Mouse (Mus musculus) T-helper 17 cell (primary cell): ENCODE measurements around the gene Flad1.

Experiments
- in situ Hi-C, 2 experiments: fragments of 300-600 bp; cut with MboI, MseI; formaldehyde crosslinking; loops; 1 replicate in 1 of 2; 2 replicates in 1 of 2; pipeline ENCODE4 v1.15.1; 2025; ENCODE audit warnings: high pct_unique_total_duplicates in 2 of 2

Gene Flad1

GRCm38 (mm10) chr3:89411490-89412393 lies at the start of gene Flad1:
Gene Flad1 (minus strand): TSS chr3:89411870.
- in situ Hi-C loops: no loop called here

- in situ Hi-C loops: no loop called here
Measured at GRCm38 (mm10) chr3:89458965-89459807, 47.5 kb upstream of the Flad1 start.

GRCm38 (mm10) chr3:89458372-89458964 lies 46.8 kb upstream of the Flad1 start:
- in situ Hi-C loops: no loop called here

GRCm38 (mm10) chr3:89456726-89457665 lies 45.3 kb upstream of the Flad1 start:
- in situ Hi-C loops: no loop called here

- in situ Hi-C loops: no loop called here
Measured at GRCm38 (mm10) chr3:89455786-89456285, 44.2 kb upstream of the Flad1 start.

- in situ Hi-C loops: no loop called here
Measured at GRCm38 (mm10) chr3:89454401-89455177, 42.9 kb upstream of the Flad1 start, which contains the start of gene Pmvk. Gene Pmvk (plus strand): TSS chr3:89454541.

- in situ Hi-C loops: no loop called here
Measured at GRCm38 (mm10) chr3:89451916-89452315, 40.2 kb upstream of the Flad1 start.

GRCm38 (mm10) chr3:89449541-89449940 lies 37.9 kb upstream of the Flad1 start:
- in situ Hi-C loops: loop anchor here (5.0 to 25.0 kb wide), 2 partner anchors 33 to 1487 kb away; partner anchors contain the start of gene Nes (in 1 of the 2)

- in situ Hi-C loops: loop anchor here (5.0 to 25.0 kb wide), 2 partner anchors 33 to 1487 kb away; partner anchors contain the start of gene Nes (in 1 of the 2)
Measured at GRCm38 (mm10) chr3:89448720-89449537, 37.3 kb upstream of the Flad1 start.

GRCm38 (mm10) chr3:89440691-89441090 lies 29.0 kb upstream of the Flad1 start:
- in situ Hi-C loops: loop anchor here in 1 of 2 experiments (25.0 kb wide), 1 partner anchor 1478 kb away; the partner anchor contains the start of gene Nes

GRCm38 (mm10) chr3:89437269-89437668 lies 25.6 kb upstream of the Flad1 start:
- in situ Hi-C loops: loop anchor here in 1 of 2 experiments (25.0 kb wide), 1 partner anchor 1475 kb away; the partner anchor contains the start of gene Nes

- in situ Hi-C loops: loop anchor here in 1 of 2 experiments (25.0 kb wide), 1 partner anchor 1474 kb away; the partner anchor contains the start of gene Nes
Measured at GRCm38 (mm10) chr3:89436176-89437113, 24.8 kb upstream of the Flad1 start, which contains the start of gene Pbxip1. Gene Pbxip1 (plus strand): TSS chr3:89436706.

- in situ Hi-C loops: loop anchor here in 1 of 2 experiments (25.0 kb wide), 1 partner anchor 1473 kb away; the partner anchor contains the start of gene Nes
Measured at GRCm38 (mm10) chr3:89435041-89435440, 23.4 kb upstream of the Flad1 start.

GRCm38 (mm10) chr3:89434532-89434931 lies 22.9 kb upstream of the Flad1 start:
- in situ Hi-C loops: loop anchor here in 1 of 2 experiments (25.0 kb wide), 1 partner anchor 1472 kb away; the partner anchor contains the start of gene Nes

- in situ Hi-C loops: loop anchor here in 1 of 2 experiments (25.0 kb wide), 1 partner anchor 1470 kb away; the partner anchor contains the start of gene Nes
Measured at GRCm38 (mm10) chr3:89432606-89433005, 20.9 kb upstream of the Flad1 start.
